28 mouse cellular contexts compared by ENCODE assay signal in genomic region chr5:103622321-103622720, GRCm38 (mm10). TPM values are rescaled to one million over a fixed set of nuclear protein-coding genes. Genes with fewer than 3 reads are reported as not detected.
"Had no signal": no experiment of that assay in that cellular context is flagged by ENCODE, and none has a peak within 500 bp of the region (broad histone marks: within the 10 kb centered on the region; RNA-seq: fewer than 3 reads in every experiment).

No protein-coding gene starts in this region.

- H3K9ac ChIP-seq: intestine, embryonic 15.5 days; kidney, embryonic 15.5 days; limb, embryonic 13.5 days; liver, embryonic 14.5 days; liver, postnatal 0 days; midbrain, embryonic 13.5 days; neural tube, embryonic 13.5 days had no signal

- H3K4me1 ChIP-seq: intestine, embryonic 15.5 days; midbrain, embryonic 10.5 days; midbrain, embryonic 13.5 days; neural tube, embryonic 13.5 days had no signal

- H3K27ac ChIP-seq: intestine, embryonic 15.5 days; kidney, embryonic 15.5 days; limb, embryonic 10.5 days; limb, embryonic 13.5 days; liver, embryonic 14.5 days; midbrain, embryonic 10.5 days; midbrain, embryonic 13.5 days; neural tube, embryonic 13.5 days had no signal

- H3K4me2 ChIP-seq: intestine, embryonic 15.5 days; kidney, embryonic 15.5 days; limb, embryonic 13.5 days; liver, embryonic 11.5 days; midbrain, embryonic 13.5 days; neural tube, embryonic 13.5 days had no signal

- DNase-seq: kidney, adult 11 months; kidney, adult 8-10 months; kidney, postnatal 10 days; kidney, postnatal 4 days; liver, postnatal 0 days; retina, postnatal 1 day; right cerebral cortex, postnatal 25 days; spleen, adult 18-20 months; thymus, adult 18-20 months; thymus, postnatal 36 days had no signal

- ATAC-seq: intestine, embryonic 15.5 days; liver, postnatal 0 days; midbrain, embryonic 13.5 days; midbrain, embryonic 16.5 days had no signal

- H3K9me3 ChIP-seq: intestine, embryonic 15.5 days; kidney, embryonic 15.5 days; limb, embryonic 10.5 days; limb, embryonic 13.5 days; megakaryocyte, embryonic 14.5 days; midbrain, embryonic 10.5 days; midbrain, embryonic 13.5 days; neural tube, embryonic 13.5 days had no signal

- H3K27me3 ChIP-seq: intestine, embryonic 15.5 days; kidney, embryonic 15.5 days; limb, embryonic 13.5 days; midbrain, embryonic 13.5 days; neural tube, embryonic 13.5 days had no signal

- H3K4me3 ChIP-seq: intestine, embryonic 15.5 days; kidney, embryonic 15.5 days; limb, embryonic 10.5 days; limb, embryonic 13.5 days; megakaryocyte, embryonic 14.5 days; midbrain, embryonic 10.5 days; midbrain, embryonic 13.5 days; myocyte; neural tube, embryonic 13.5 days had no signal

- H3K36me3 ChIP-seq: intestine, embryonic 15.5 days; kidney, embryonic 15.5 days; limb, embryonic 10.5 days; limb, embryonic 13.5 days; midbrain, embryonic 10.5 days; midbrain, embryonic 13.5 days; neural tube, embryonic 13.5 days had no signal

RNA-seq across cellular contexts. Expression of gene Slc10a6, which starts 6.9 kb away (rescaled TPM):
- total RNA-seq: layer of hippocampus, adult 18-20 months; left cerebral cortex, adult 8-10 months; left cerebral cortex, postnatal 25 days; monocyte, adult 5-6 weeks; neutrophil, adult 5-6 weeks had no signal
- polyA plus RNA-seq: limb, embryonic 10.5 days; limb, embryonic 13.5 days; liver, embryonic 14.5 days; midbrain, embryonic 10.5 days had no signal

RNA-seq across cellular contexts. Expression of gene 1700016H13Rik, which starts 33.5 kb away (rescaled TPM):
- total RNA-seq: layer of hippocampus, adult 18-20 months; layer of hippocampus, postnatal 14 days; left cerebral cortex, adult 8-10 months; left cerebral cortex, postnatal 25 days; monocyte, adult 5-6 weeks; neutrophil, adult 5-6 weeks had no signal
- polyA plus RNA-seq: kidney, embryonic 15.5 days; limb, embryonic 13.5 days; liver, embryonic 14.5 days; liver, postnatal 0 days; myocyte; neural tube, embryonic 13.5 days had no signal
